Mouse (Mus musculus) liver, embryonic 14.5 days (tissue): Measurements from ENCODE around the gene Ubtf. TPM values are rescaled to one million over a fixed set of nuclear protein-coding genes. Genes with fewer than 3 reads are reported as not detected.

Source experiments
- ATAC-seq: fragments of 200-750 bp; cut with Nextera tagmentation; 2 replicates; pipeline ENCODE4 v1.8.0; 2017; ENCODE audit warnings: moderate number of reproducible peaks, mild to moderate bottlenecking, moderate library complexity; ENCODE audit not compliant: insufficient read depth
- DNase-seq, 3 experiments: peaks; one replicate each; pipeline ENCODE4 v3.0.0-alpha.2; 2012 to 2013; ENCODE audit warnings: low read depth in 3 of 3, low spot score in 3 of 3
- H3K27ac ChIP-seq: fragments of 300-500 bp; sonication (generic); 2 replicates; pipeline ENCODE4 v1.5.1; 2014; ENCODE audit warnings: moderate library complexity, mild to moderate bottlenecking, control low read depth, inconsistent platforms
- H3K27me3 ChIP-seq: fragments of 300-500 bp; sonication (generic); 2 replicates; pipeline ENCODE4 v1.6.1; 2014; ENCODE audit warnings: mild to moderate bottlenecking, low read length, moderate library complexity; ENCODE audit not compliant: control insufficient read depth, insufficient read depth
- H3K36me3 ChIP-seq: fragments of 300-500 bp; sonication (generic); replicated peaks from 2 replicates; pipeline ENCODE4 v1.6.1; 2014; ENCODE audit warnings: low read depth; ENCODE audit not compliant: control insufficient read depth, insufficient read depth
- H3K4me1 ChIP-seq, 2 experiments: fragments of 200-500 bp in 1 of 2; fragments of 300-500 bp in 1 of 2; sonication (generic) in 1 of 2; replicated peaks; 2 replicates each; pipeline ENCODE4 v1.6.1; 2012 to 2014; ENCODE audit warnings: antibody characterized with exemption in 1 of 2, inconsistent platforms in 1 of 2, low read length in 1 of 2; ENCODE audit not compliant: control insufficient read depth in 2 of 2, insufficient read depth in 2 of 2
- H3K4me2 ChIP-seq: fragments of 300-500 bp; sonication (generic); 2 replicates; pipeline ENCODE4 v1.6.1; 2014; ENCODE audit warnings: low read depth, mild to moderate bottlenecking, control low read depth, moderate library complexity
- H3K4me3 ChIP-seq, 2 experiments: fragments of 200-500 bp in 1 of 2; fragments of 300-500 bp in 1 of 2; sonication (generic) in 1 of 2; 2 replicates each; pipeline ENCODE4 v1.5.1; 2012 to 2014; ENCODE audit warnings: low read depth in 2 of 2, low read length in 2 of 2, mild to moderate bottlenecking in 2 of 2, control low read depth in 1 of 2, inconsistent platforms in 1 of 2, moderate library complexity in 1 of 2; ENCODE audit not compliant: insufficient read depth in 1 of 2
- H3K9ac ChIP-seq: fragments of 300-500 bp; sonication (generic); replicated peaks from 2 replicates; pipeline ENCODE4 v1.6.1; 2014; ENCODE audit warnings: mild to moderate bottlenecking, control low read depth, moderate library complexity
- H3K9me3 ChIP-seq: fragments of 300-500 bp; sonication (generic); 2 replicates; pipeline ENCODE4 v1.6.1; 2016; ENCODE audit warnings: low read length, mixed read lengths; ENCODE audit not compliant: control insufficient read depth
- CTCF ChIP-seq: IDR thresholded peaks from 2 replicates; pipeline ENCODE4 v1.5.1; 2016; ENCODE audit warnings: antibody characterized with exemption, low read depth, control low read depth
- EP300 ChIP-seq: IDR thresholded peaks from 2 replicates; pipeline ENCODE4 v1.6.1; 2016; ENCODE audit warnings: antibody characterized with exemption, low read depth
- WGBS: fragments of 180-500 bp; shearing (Covaris S2); extraction: QIAGEN DNeasy Blood & Tissue Kit; methylation state at CpG from one replicate; pipeline ENCODE4 v1.1.7; 2014; ENCODE audit not compliant: insufficient replicate concordance; 5-methylcytosine and 5-hydroxymethylcytosine counted together
- polyA plus RNA-seq, 2 experiments: library from polyadenylated mRNA; depleted of rRNA in 1 of 2; stranded (reverse) in 1 of 2; unstranded in 1 of 2; fragments of >200 nt; fragmentation: Nextera tagmentation in 1 of 2; extraction: Ambion mirVana in 1 of 2; gene quantifications; 2 replicates each; pipeline versions ENCODE4 v1.2.1 to v1.2.3; 2012 to 2014

Gene Ubtf
- polyA plus RNA-seq, 2 experiments = 34.7 to 42.5 TPM

DNA sequence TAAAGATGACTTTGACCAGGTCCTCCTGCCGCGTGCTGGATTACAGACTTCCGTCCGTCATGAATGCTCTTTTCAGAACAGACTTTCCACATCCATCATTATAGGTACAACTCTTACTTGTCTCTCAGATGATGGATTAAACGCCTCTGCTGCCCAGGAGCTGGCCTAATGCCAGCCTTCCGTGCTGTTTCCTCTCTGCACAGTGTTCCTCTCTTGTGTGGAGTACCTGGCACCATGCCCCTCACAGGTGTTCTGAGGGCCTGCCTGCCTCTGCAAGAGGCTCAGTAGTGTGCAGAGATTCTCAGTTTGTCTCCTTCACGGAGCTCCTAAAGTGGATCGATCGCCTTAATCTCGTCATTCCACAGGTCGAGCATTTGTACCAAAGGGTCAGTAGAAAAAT is 19.7 kb upstream of the Ubtf start:
- no peaks in the 10 kb centered on the region; the same call in 1 of the 2 replicates for H3K27me3 ChIP-seq
- H3K4me2 ChIP-seq = no peak overlapping the region
- H3K9ac ChIP-seq = no peak overlapping the region
- ATAC-seq (no peak), DNase-seq (no peak)
- TF ChIP-seq CTCF (no peak), EP300 (no peak)
- H3K4me1 ChIP-seq = no peaks in the 10 kb centered on the region
- no peaks in the 10 kb centered on the region for H3K9me3 ChIP-seq
- no peaks in the 10 kb centered on the region for H3K36me3 ChIP-seq
- H3K4me3 ChIP-seq = no peak overlapping the region
- 71% methylated on average over 11 of the region's 11 CpGs for WGBS
- H3K27ac ChIP-seq = no peak overlapping the region

- no peaks in the 10 kb centered on the region for H3K4me1 ChIP-seq
- 15% methylated on average over 3 of the region's 3 CpGs for whole genome bisulfite sequencing
- H3K9me3 ChIP-seq = no peaks in the 10 kb centered on the region
- H3K9ac ChIP-seq = no peak overlapping the region
- no peak for DNase-seq
- TF ChIP-seq CTCF (no peak), EP300 (no peak)
- no peak overlapping the region for H3K4me3 ChIP-seq
- H3K36me3 ChIP-seq = no peaks in the 10 kb centered on the region
- ATAC-seq = no peak
- H3K27me3 ChIP-seq = no peaks in the 10 kb centered on the region; the same call in 1 of the 2 replicates
- H3K4me2 ChIP-seq = no peak overlapping the region
- no peak overlapping the region for H3K27ac ChIP-seq
Measured at GRCm38 (mm10) chr11:102338561-102338960, 19.0 kb upstream of the Ubtf start.

DNA sequence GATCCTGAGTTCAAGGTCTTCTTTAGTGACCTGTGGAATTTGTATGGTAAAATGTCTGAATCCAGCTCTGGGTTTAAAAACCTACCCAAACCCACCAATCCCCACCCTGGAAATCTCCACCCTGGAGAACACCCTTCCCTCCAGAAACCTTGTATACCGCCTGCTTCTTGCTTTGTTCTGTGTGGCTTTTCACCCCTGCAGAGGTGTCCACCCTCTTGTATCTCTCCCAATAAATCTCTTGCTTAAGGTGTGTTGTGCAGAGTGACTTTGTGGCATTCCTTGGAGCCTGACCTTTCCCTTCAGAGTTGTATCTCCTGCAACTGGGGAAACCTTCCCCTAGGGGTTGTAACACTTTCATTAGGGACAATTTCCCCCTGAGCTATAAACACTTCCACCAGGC is 18.4 kb upstream of the Ubtf start:
- Histone ChIP-seq H3K4me3 (no peak overlapping the region), H3K9ac (no peak overlapping the region), H3K27ac (no peak overlapping the region), H3K36me3 (no peaks in the 10 kb centered on the region), H3K4me2 (no peak overlapping the region), H3K4me1 (no peaks in the 10 kb centered on the region), H3K27me3 (no peaks in the 10 kb centered on the region; the same call in 1 of the 2 replicates), H3K9me3 (no peaks in the 10 kb centered on the region)
- DNase-seq = no peak
- no peak for ATAC-seq
- WGBS = 60% methylated on average over 1 of the region's 1 CpGs
- TF ChIP-seq EP300 = no peak
- TF ChIP-seq CTCF = no peak

GRCm38 (mm10) chr11:102336191-102336590 is 16.6 kb upstream of the Ubtf start:
- no peaks in the 10 kb centered on the region for H3K4me1 ChIP-seq
- no peaks in the 10 kb centered on the region; the same call in 1 of the 2 replicates for H3K27me3 ChIP-seq
- H3K9ac ChIP-seq = no peak overlapping the region
- WGBS = 54% methylated on average over 1 of the region's 1 CpGs
- no peak overlapping the region for H3K4me3 ChIP-seq
- no peak for DNase-seq
- H3K4me2 ChIP-seq = no peak overlapping the region
- H3K36me3 ChIP-seq = no peaks in the 10 kb centered on the region
- no peak for ATAC-seq
- TF ChIP-seq EP300 = no peak
- no peak for TF ChIP-seq CTCF
- no peaks in the 10 kb centered on the region for H3K9me3 ChIP-seq
- no peak overlapping the region for H3K27ac ChIP-seq

GRCm38 (mm10) chr11:102334973-102335700 is 15.6 kb upstream of the Ubtf start:
- no peaks in the 10 kb centered on the region for H3K36me3 ChIP-seq
- H3K4me3 ChIP-seq = no peak overlapping the region
- no peaks in the 10 kb centered on the region; the same call in 1 of the 2 replicates for H3K27me3 ChIP-seq
- TF ChIP-seq EP300 = no peak
- ATAC-seq (no peak), DNase-seq (no peak)
- H3K9ac ChIP-seq = no peak overlapping the region
- WGBS = 35% methylated on average over 9 of the region's 9 CpGs
- no peaks in the 10 kb centered on the region for H3K9me3 ChIP-seq
- no peak overlapping the region for H3K27ac ChIP-seq
- H3K4me2 ChIP-seq = no peak overlapping the region
- H3K4me1 ChIP-seq = no peaks in the 10 kb centered on the region
